Mouse (Mus musculus) CH12.LX (cell line): ENCODE results near the gene Asb16. TPM values are rescaled to one million over a fixed set of nuclear protein-coding genes. Genes with fewer than 3 reads are reported as not detected.

Experiments used
- DNase-seq: peaks from one replicate; pipeline ENCODE4 v3.0.0-alpha.2; 2013; ENCODE audit errors: extremely low read depth
- H3K27ac ChIP-seq: 2 replicates; pipeline ENCODE4 v1.5.1; 2012; ENCODE audit warnings: low read depth, mild to moderate bottlenecking, control low read depth, moderate library complexity; ENCODE audit not compliant: insufficient read depth
- H3K27me3 ChIP-seq: replicated peaks from 2 replicates; pipeline ENCODE3; 2012; ENCODE audit warnings: inconsistent platforms
- H3K36me3 ChIP-seq, 2 experiments: replicated peaks in 1 of 2; 2 replicates each; pipeline versions ENCODE3 to v1.6.1; 2012; ENCODE audit warnings: inconsistent platforms in 1 of 2, low read length in 1 of 2, mild to moderate bottlenecking in 1 of 2, mixed read lengths in 1 of 2, moderate library complexity in 1 of 2; ENCODE audit not compliant: control insufficient read depth in 1 of 2, insufficient read depth in 1 of 2
- H3K4me1 ChIP-seq, 2 experiments: 2 replicates each; pipeline ENCODE4 v1.6.1; 2012; ENCODE audit warnings: inconsistent platforms in 1 of 2, moderate library complexity in 1 of 2; ENCODE audit not compliant: insufficient read depth in 2 of 2, control insufficient read depth in 1 of 2
- H3K4me2 ChIP-seq: 2 replicates; pipeline ENCODE4 v1.6.1; 2012; ENCODE audit warnings: low read depth, mild to moderate bottlenecking, control low read depth; ENCODE audit not compliant: poor library complexity, insufficient read depth, severe bottlenecking
- H3K4me3 ChIP-seq, 3 experiments: fragments of 150-350 bp in 1 of 3; sonication (generic) in 1 of 3; replicated peaks in 1 of 3; 2 replicates each; pipeline versions ENCODE3 to v1.5.1; 2011 to 2012; ENCODE audit warnings: low read depth in 2 of 3, low read length in 2 of 3, mild to moderate bottlenecking in 2 of 3, moderate library complexity in 2 of 3, control low read depth in 1 of 3, improper control_type of control experiment in 1 of 3, inconsistent platforms in 1 of 3, mixed read lengths in 1 of 3; ENCODE audit not compliant: poor library complexity in 1 of 3
- H3K79me2 ChIP-seq: replicated peaks from 2 replicates; pipeline ENCODE4 v1.6.1; 2012; ENCODE audit warnings: mild to moderate bottlenecking, moderate library complexity; ENCODE audit not compliant: control insufficient read depth, poor library complexity, insufficient read depth, severe bottlenecking; ENCODE audit errors: extremely low read depth
- H3K9ac ChIP-seq: 2 replicates; pipeline ENCODE4 v1.6.1; 2012; ENCODE audit warnings: low read depth, mild to moderate bottlenecking, control low read depth, moderate library complexity; ENCODE audit not compliant: insufficient read depth
- H3K9me3 ChIP-seq: replicated peaks from 2 replicates; pipeline ENCODE3; 2012; ENCODE audit warnings: low read length, inconsistent platforms, mixed read lengths
- BHLHE40 ChIP-seq: IDR thresholded peaks from 2 replicates; pipeline ENCODE4 v1.6.1; 2011; ENCODE audit warnings: mild to moderate bottlenecking, low read depth, low read length, improper control_type of control experiment
- CHD2 ChIP-seq: IDR thresholded peaks from 2 replicates; pipeline ENCODE4 v1.6.1; 2011; ENCODE audit warnings: low read length, improper control_type of control experiment
- ELF1 ChIP-seq: IDR thresholded peaks from 2 replicates; pipeline ENCODE4 v1.6.1; 2014; ENCODE audit warnings: low read depth, mild to moderate bottlenecking, inconsistent platforms, low read length, improper control_type of control experiment
- HCFC1 ChIP-seq: IDR thresholded peaks from 2 replicates; pipeline ENCODE4 v1.6.1; 2012; ENCODE audit warnings: low read depth, mild to moderate bottlenecking, inconsistent platforms, low read length, improper control_type of control experiment
- IRF4 ChIP-seq: IDR thresholded peaks from 2 replicates; pipeline ENCODE4 v1.6.1; 2014; ENCODE audit warnings: low read depth, mild to moderate bottlenecking, inconsistent platforms, low read length, improper control_type of control experiment
- JUND ChIP-seq: conservative IDR thresholded peaks from 2 replicates; pipeline ENCODE4 v1.6.1; 2011; ENCODE audit warnings: low read depth, low read length, improper control_type of control experiment
- KAT2A ChIP-seq: IDR thresholded peaks from 2 replicates; pipeline ENCODE4 v1.6.1; 2012; ENCODE audit warnings: low read length, improper control_type of control experiment, inconsistent platforms; ENCODE audit not compliant: insufficient replicate concordance
- MAZ ChIP-seq: IDR thresholded peaks from 2 replicates; pipeline ENCODE4 v1.6.1; 2012; ENCODE audit warnings: low read depth, mild to moderate bottlenecking, inconsistent platforms, low read length, improper control_type of control experiment, moderate library complexity
- MEF2A ChIP-seq: IDR thresholded peaks from 2 replicates; pipeline ENCODE4 v1.6.1; 2014; ENCODE audit warnings: low read depth, mild to moderate bottlenecking, inconsistent platforms, low read length, improper control_type of control experiment, borderline replicate concordance
- MXI1 ChIP-seq: IDR thresholded peaks from 2 replicates; pipeline ENCODE4 v1.6.1; 2011; ENCODE audit warnings: mild to moderate bottlenecking, low read depth, low read length, improper control_type of control experiment
- NELFE ChIP-seq: IDR thresholded peaks from 2 replicates; pipeline ENCODE4 v1.6.1; 2011; ENCODE audit warnings: low read depth, low read length, improper control_type of control experiment
- POLR2A ChIP-seq: IDR thresholded peaks from 2 replicates; pipeline ENCODE4 v1.6.1; 2011; ENCODE audit warnings: low read depth, mild to moderate bottlenecking, improper control_type of control experiment, low read length
- SIN3A ChIP-seq: IDR thresholded peaks from 2 replicates; pipeline ENCODE4 v1.6.1; 2012; ENCODE audit warnings: low read length, improper control_type of control experiment, inconsistent platforms
- TCF12 ChIP-seq: IDR thresholded peaks from 2 replicates; pipeline ENCODE4 v1.6.1; 2014; ENCODE audit warnings: low read depth, mild to moderate bottlenecking, inconsistent platforms, low read length, improper control_type of control experiment
- ZKSCAN1 ChIP-seq: IDR thresholded peaks from 2 replicates; pipeline ENCODE4 v1.6.1; 2012; ENCODE audit warnings: low read depth, inconsistent platforms, low read length, improper control_type of control experiment, borderline replicate concordance
- ZMIZ1 ChIP-seq: IDR thresholded peaks from 2 replicates; pipeline ENCODE4 v1.6.1; 2012; ENCODE audit warnings: low read depth, mild to moderate bottlenecking, inconsistent platforms, low read length, improper control_type of control experiment
- ZNF384 ChIP-seq: IDR thresholded peaks from 2 replicates; pipeline ENCODE4 v1.6.1; 2012; ENCODE audit warnings: low read depth, low read length, improper control_type of control experiment, inconsistent platforms
- dilution Hi-C: fragments of 300-500 bp; cut with MboI; formaldehyde crosslinking; loops from 2 replicates; pipeline ENCODE4 v1.14.3; 2020; ENCODE audit warnings: low sequenced_read_pairs; ENCODE audit not compliant: extremely low pct_unique_long_range_greater_than_20kb, extremely low pct_ligation_motif_present
- in situ Hi-C: fragments of 300-500 bp; cut with MboI; formaldehyde crosslinking; loops from 3 replicates; pipeline ENCODE4 v1.14.3; 2019; ENCODE audit warnings: low sequenced_read_pairs, low pct_ligation_motif_present, low pct_unique_long_range_greater_than_20kb, mixed read lengths
- polyA plus RNA-seq: library from polyadenylated mRNA; unstranded; fragments of >175 nt; gene quantifications from 2 replicates; pipeline ENCODE4 v1.2.1, GENCODE M21; 2012; ENCODE audit warnings: low read depth; ENCODE audit not compliant: insufficient read length
- total RNA-seq, 2 experiments: library from RNA; depleted of rRNA; stranded (reverse); fragments of 300-350 nt in 1 of 2; fragments of >200 nt in 1 of 2; gene quantifications; 2 replicates each; pipeline ENCODE4 v1.2.3; 2012 to 2014

The Asb16 gene
- total and polyA plus RNA-seq, 3 experiments, result not detected

- peaks cover 13% of the 10 kb centered on the region for H3K79me2 ChIP-seq
- in situ Hi-C loops, result no loop called here
- TF ChIP-seq MAZ (peak; percentile 26), BHLHE40 (peak; percentile 91), MEF2A (0 out of 2 replicates have a peak, but pooled peaks have one; percentile 32), IRF4 (peak; percentile 3; the same call in 1 of the 2 replicates), TCF12 (no peak), JUND (no peak), ELF1 (peak; percentile 71), ZNF384 (no peak), SIN3A (peak; percentile 30; the same call in 1 of the 2 replicates), MXI1 (peak; percentile 60; the same call in 1 of the 2 replicates), CHD2 (peak; percentile 89), ZMIZ1 (peak; percentile 20; the same call in 1 of the 2 replicates), HCFC1 (peak; percentile 25; the same call in 1 of the 2 replicates), NELFE (peak; percentile 8), ZKSCAN1 (no peak), POLR2A (peak; percentile 6; the same call in 1 of the 2 replicates), KAT2A (no peak)
- TF ChIP-seq, all 38 proteins: peak for 12
- peaks cover 2% of the 10 kb centered on the region for H3K9me3 ChIP-seq
- H3K4me3 ChIP-seq, result peak overlapping the region; percentile 82 to 93 (median 88)
- H3K4me2 ChIP-seq, result peak overlapping the region; percentile 80
- dilution Hi-C loops, result no loop called here
- H3K36me3 ChIP-seq, result peaks cover 30 to 42% of the 10 kb centered on the region in 2 experiments
- peak; percentile 58 for DNase-seq
- H3K27me3 ChIP-seq, result no peaks in the 10 kb centered on the region
- peaks cover 12 to 47% of the 10 kb centered on the region in 2 experiments for H3K4me1 ChIP-seq
- peak overlapping the region; percentile 86 for H3K27ac ChIP-seq
- H3K9ac ChIP-seq, result peak overlapping the region; percentile 95
Observed at GRCm38 (mm10) chr11:102295598-102296471, 27.3 kb downstream of the Asb16 start.
